Mouse (Mus musculus): ENCODE results near the gene Papss1. TPM values are rescaled to one million over a fixed set of nuclear protein-coding genes. Genes with fewer than 3 reads are reported as not detected.

Gene Papss1
- polyA plus RNA-seq, 1 experiment from 2014 or later = 45.9 TPM

GRCm38 (mm10) chr3:131552349-131553254 lies 12.0 kb upstream of the Papss1 start:
- H3K4me1 ChIP-seq (ENCODE audit: insufficient read depth, low read depth, low read length) = no peaks in the 10 kb centered on the region
- no peaks in the 10 kb centered on the region for H3K36me3 ChIP-seq (ENCODE audit: insufficient read depth, low read length)
- no peaks in the 10 kb centered on the region for H3K27me3 ChIP-seq (replicated peaks; ENCODE audit: insufficient read depth, low read length)
- ATAC-seq (peak; percentile 44; the same call in 1 of the 2 replicates), DNase-seq (ENCODE audit: low spot score) (peak; percentile 72)
- peak; percentile 85 for TF ChIP-seq CTCF (IDR thresholded peaks at IDR 0.05)
- TF ChIP-seq EP300 (IDR thresholded peaks at IDR 0.05) = no peak
- H3K27ac ChIP-seq (ENCODE audit: low read length) = no peak overlapping the region
- H3K9me3 ChIP-seq (ENCODE audit: low read length) = no peaks in the 10 kb centered on the region
- no peak overlapping the region for H3K4me3 ChIP-seq (ENCODE audit: low read depth, low read length)
- WGBS = 34% methylated on average over 9 of the region's 9 CpGs
- H3K9ac ChIP-seq (replicated peaks; ENCODE audit: low read depth) = no peak overlapping the region
- no peak overlapping the region; the same call in 1 of the 2 replicates for H3K4me2 ChIP-seq (replicated peaks; ENCODE audit: low read depth, low read length)

- ATAC-seq (no peak), DNase-seq (ENCODE audit: low spot score) (no peak)
- Histone ChIP-seq H3K27me3 (replicated peaks; ENCODE audit: insufficient read depth, low read length) (no peaks in the 10 kb centered on the region), H3K4me1 (ENCODE audit: insufficient read depth, low read depth, low read length) (no peaks in the 10 kb centered on the region), H3K36me3 (ENCODE audit: insufficient read depth, low read length) (no peaks in the 10 kb centered on the region), H3K9ac (replicated peaks; ENCODE audit: low read depth) (no peak overlapping the region), H3K27ac (ENCODE audit: low read length) (no peak overlapping the region), H3K4me3 (ENCODE audit: low read depth, low read length) (no peak overlapping the region), H3K4me2 (replicated peaks; ENCODE audit: low read depth, low read length) (no peak overlapping the region), H3K9me3 (ENCODE audit: low read length) (no peaks in the 10 kb centered on the region)
- TF ChIP-seq CTCF (IDR thresholded peaks at IDR 0.05) (no peak), EP300 (IDR thresholded peaks at IDR 0.05) (no peak)
Measured at GRCm38 (mm10) chr3:131555771-131556170, 8.8 kb upstream of the Papss1 start.

DNA sequence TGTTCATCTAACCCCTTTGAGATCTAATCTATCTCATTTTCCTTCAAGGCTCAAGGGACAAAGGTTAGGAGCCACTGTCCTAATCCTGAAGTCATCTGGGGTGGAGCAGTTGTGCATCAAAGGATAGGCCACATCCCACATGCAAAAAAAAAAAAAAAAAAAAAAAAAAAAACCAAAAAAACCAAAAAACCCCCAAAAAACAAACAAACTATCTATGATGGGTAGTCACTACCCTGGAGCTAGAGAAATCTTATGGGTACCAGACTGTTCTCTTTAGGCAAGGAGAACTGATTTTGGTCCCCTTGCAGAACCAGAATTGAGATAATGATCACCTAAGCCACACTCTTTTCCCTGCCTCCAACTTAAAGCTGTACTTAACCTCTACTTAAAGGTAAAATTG lies 3.0 kb upstream of the Papss1 start:
- Histone ChIP-seq H3K36me3 (ENCODE audit: insufficient read depth, low read length) (no peaks in the 10 kb centered on the region), H3K9me3 (ENCODE audit: low read length) (no peaks in the 10 kb centered on the region), H3K4me3 (ENCODE audit: low read depth, low read length) (no peak overlapping the region), H3K4me1 (ENCODE audit: insufficient read depth, low read depth, low read length) (peaks cover 14% of the 10 kb centered on the region; the same call in 1 of the 2 replicates), H3K27me3 (replicated peaks; ENCODE audit: insufficient read depth, low read length) (no peaks in the 10 kb centered on the region), H3K4me2 (replicated peaks; ENCODE audit: low read depth, low read length) (no peak overlapping the region), H3K9ac (replicated peaks; ENCODE audit: low read depth) (no peak overlapping the region), H3K27ac (ENCODE audit: low read length) (no peak overlapping the region)
- no peak for TF ChIP-seq CTCF (IDR thresholded peaks at IDR 0.05)
- TF ChIP-seq EP300 (IDR thresholded peaks at IDR 0.05) = no peak
- DNase-seq (ENCODE audit: low spot score) (no peak), ATAC-seq (no peak)

DNA sequence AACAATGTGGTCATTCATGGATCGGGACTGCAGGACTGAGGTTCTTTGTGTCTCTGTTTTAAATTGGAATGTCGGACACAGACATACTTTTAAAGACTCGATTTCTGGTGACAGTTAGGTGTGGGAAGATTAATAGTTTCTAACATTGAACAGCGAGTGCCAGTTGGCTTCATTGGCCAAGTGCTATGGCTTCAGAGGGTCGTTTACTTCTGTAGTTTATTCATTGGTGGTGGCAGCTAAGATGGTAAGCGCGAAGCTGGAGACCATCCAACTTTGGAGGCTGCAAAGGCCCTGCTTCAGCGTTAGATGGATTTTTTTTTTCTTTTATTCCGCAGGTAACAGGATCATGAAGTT lies 666 bp downstream of the Papss1 start:
- DNase-seq (ENCODE audit: low spot score) = peak; percentile 18
- H3K9ac ChIP-seq (replicated peaks; ENCODE audit: low read depth) = peak overlapping the region; percentile 72
- peak overlapping the region; percentile 73 for H3K4me3 ChIP-seq (ENCODE audit: low read depth, low read length)
- no peaks in the 10 kb centered on the region for H3K9me3 ChIP-seq (ENCODE audit: low read length)
- H3K36me3 ChIP-seq (ENCODE audit: insufficient read depth, low read length) = no peaks in the 10 kb centered on the region
- peak overlapping the region; percentile 59 for H3K4me2 ChIP-seq (replicated peaks; ENCODE audit: low read depth, low read length)
- ATAC-seq = no peak
- TF ChIP-seq EP300 (IDR thresholded peaks at IDR 0.05) (no peak), CTCF (IDR thresholded peaks at IDR 0.05) (no peak)
- peak overlapping the region; percentile 90 for H3K27ac ChIP-seq (ENCODE audit: low read length)
- WGBS = under 1% methylated on average over 9 of the region's 9 CpGs
- no peaks in the 10 kb centered on the region for H3K27me3 ChIP-seq (replicated peaks; ENCODE audit: insufficient read depth, low read length)
- H3K4me1 ChIP-seq (ENCODE audit: insufficient read depth, low read depth, low read length) = peaks cover 14% of the 10 kb centered on the region; the same call in 1 of the 2 replicates

DNA sequence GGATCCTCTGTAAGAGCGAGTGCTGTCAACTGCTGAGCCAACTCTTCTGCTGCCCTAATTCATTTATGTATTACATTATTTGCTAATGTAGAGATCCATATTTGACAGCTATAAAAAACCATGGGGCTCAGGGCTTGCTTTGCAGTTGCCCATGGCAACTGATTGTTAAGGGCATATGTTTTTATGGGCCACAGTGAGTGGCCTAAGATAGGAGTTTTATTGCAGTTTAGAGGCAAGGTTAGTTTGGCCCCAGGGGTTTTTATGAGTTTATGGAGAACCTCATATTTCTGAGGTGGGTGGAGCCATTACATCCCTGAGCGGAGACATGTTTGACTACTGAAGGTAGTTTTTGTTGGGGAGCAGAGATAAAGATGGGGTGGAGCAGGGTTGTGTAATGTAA lies 1.7 kb downstream of the Papss1 start:
- TF ChIP-seq CTCF (IDR thresholded peaks at IDR 0.05) (no peak), EP300 (IDR thresholded peaks at IDR 0.05) (no peak)
- no peak overlapping the region for H3K4me3 ChIP-seq (ENCODE audit: low read depth, low read length)
- DNase-seq (ENCODE audit: low spot score) = no peak
- peaks cover 14% of the 10 kb centered on the region; the same call in 1 of the 2 replicates for H3K4me1 ChIP-seq (ENCODE audit: insufficient read depth, low read depth, low read length)
- 73% methylated on average over 2 of the region's 2 CpGs for WGBS
- no peaks in the 10 kb centered on the region for H3K9me3 ChIP-seq (ENCODE audit: low read length)
- ATAC-seq = no peak
- H3K4me2 ChIP-seq (replicated peaks; ENCODE audit: low read depth, low read length) = no peak overlapping the region
- no peak overlapping the region for H3K9ac ChIP-seq (replicated peaks; ENCODE audit: low read depth)
- no peaks in the 10 kb centered on the region for H3K27me3 ChIP-seq (replicated peaks; ENCODE audit: insufficient read depth, low read length)
- no peak overlapping the region for H3K27ac ChIP-seq (ENCODE audit: low read length)
- no peaks in the 10 kb centered on the region for H3K36me3 ChIP-seq (ENCODE audit: insufficient read depth, low read length)

DNA sequence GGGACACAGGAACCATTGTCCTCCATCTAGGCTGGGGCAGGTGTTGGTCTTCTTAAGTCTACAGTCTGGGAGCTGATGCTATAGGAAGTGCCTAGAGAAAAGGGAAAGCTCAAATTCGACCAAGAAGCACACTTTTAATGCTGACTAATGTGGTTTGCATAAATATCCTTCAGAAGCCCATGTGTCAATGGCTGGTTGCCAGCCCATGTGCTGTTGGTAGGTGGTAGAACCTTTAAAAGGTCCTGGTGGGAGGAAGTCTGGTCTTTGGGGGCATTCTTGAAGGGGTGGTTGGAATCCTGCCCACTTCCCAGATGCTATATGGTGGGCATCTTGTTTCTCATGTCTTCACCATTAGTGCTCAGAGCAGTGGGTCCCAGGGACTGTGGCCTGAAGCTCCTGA lies 5.9 kb downstream of the Papss1 start:
- H3K4me3 ChIP-seq (ENCODE audit: low read depth, low read length) = no peak overlapping the region
- WGBS = 38% methylated on average over 1 of the region's 1 CpGs
- DNase-seq (ENCODE audit: low spot score) = no peak

More for the DNA sequence above, 5.9 kb downstream of the Papss1 start:
- H3K4me2 ChIP-seq (replicated peaks; ENCODE audit: low read depth, low read length) = no peak overlapping the region
- H3K9ac ChIP-seq (replicated peaks; ENCODE audit: low read depth) = no peak overlapping the region
- no peak for TF ChIP-seq CTCF (IDR thresholded peaks at IDR 0.05)
- TF ChIP-seq EP300 (IDR thresholded peaks at IDR 0.05) = no peak
- no peaks in the 10 kb centered on the region for H3K27me3 ChIP-seq (replicated peaks; ENCODE audit: insufficient read depth, low read length)
- H3K27ac ChIP-seq (ENCODE audit: low read length) = no peak overlapping the region
- no peaks in the 10 kb centered on the region for H3K9me3 ChIP-seq (ENCODE audit: low read length)
- no peak for ATAC-seq
- H3K36me3 ChIP-seq (ENCODE audit: insufficient read depth, low read length) = no peaks in the 10 kb centered on the region
- peaks cover 6% of the 10 kb centered on the region; the same call in 1 of the 2 replicates for H3K4me1 ChIP-seq (ENCODE audit: insufficient read depth, low read depth, low read length)

Measured in lung, postnatal 0 days (tissue).